Comparison of ENCODE assay signal across 35 mouse cellular contexts in the genomic region with DNA sequence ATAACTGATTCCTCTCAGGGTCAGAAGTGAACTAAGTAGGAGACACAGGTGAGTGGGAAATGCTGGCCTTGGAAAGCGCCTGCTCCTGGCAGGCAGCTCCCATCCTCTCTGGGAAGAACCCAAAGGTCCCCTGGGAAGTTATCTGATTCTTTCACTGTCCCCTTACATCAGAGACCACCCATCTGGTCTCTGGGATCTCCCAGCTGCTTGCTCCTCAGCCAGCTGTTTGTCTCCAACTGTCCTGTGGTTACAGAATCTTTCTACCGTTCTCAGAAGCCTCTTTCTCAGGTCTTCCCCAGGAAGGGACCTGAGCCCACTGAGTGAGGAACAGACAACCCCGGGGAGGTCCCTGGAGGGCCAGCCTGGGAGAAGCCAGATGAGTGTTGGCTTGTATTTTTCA. TPM values are rescaled to one million over a fixed set of nuclear protein-coding genes. Genes with fewer than 3 reads are reported as not detected.
DNase-seq lines count a peak whose midpoint lies in the region; ATAC-seq and TF ChIP-seq lines count a peak whose summit lies in the region.
"Had no signal": no experiment of that assay in that cellular context is flagged by ENCODE, and none has a peak within 500 bp of the region (broad histone marks: within the 10 kb centered on the region; RNA-seq: fewer than 3 reads in every experiment).

No protein-coding gene starts in this region.

- H3K79me2 ChIP-seq in CH12.LX (replicated peaks; ENCODE audit: control insufficient read depth, extremely low read depth, insufficient read depth, poor library complexity, severe bottlenecking) = no peaks in the 10 kb centered on the region; the same call in 1 of the 2 replicates

- dilution Hi-C loops in CH12.LX (cut with MboI; ENCODE audit: extremely low pct_ligation_motif_present, extremely low pct_unique_long_range_greater_than_20kb, low sequenced_read_pairs) = no loop called here

- TF ChIP-seq POLR2A in CH12.LX (IDR thresholded peaks at IDR 0.05; ENCODE audit: low read depth, low read length) = no peak
- no peak for TF ChIP-seq POLR2A in kidney, adult 2 months (IDR thresholded peaks at IDR 0.05; ENCODE audit: low read depth, low read length)

- 49% methylated on average over 3 of the region's 3 CpGs for WGBS in embryonic facial prominence, embryonic 14.5 days
- 69% methylated on average over 3 of the region's 3 CpGs for WGBS in embryonic facial prominence, embryonic 10.5 days
- 60% methylated on average over 3 of the region's 3 CpGs for WGBS in forebrain, postnatal 0 days
- WGBS in forebrain, embryonic 12.5 days = 73% methylated on average over 3 of the region's 3 CpGs
- 62% methylated on average over 3 of the region's 3 CpGs for WGBS in kidney, adult 2 months

- TF ChIP-seq EP300 in CH12.LX (IDR thresholded peaks at IDR 0.05; ENCODE audit: low read length) = peak; percentile 92

- H3K9ac ChIP-seq in embryonic facial prominence, embryonic 14.5 days (ENCODE audit: low read depth, low read length) = no peak overlapping the region
- no peak overlapping the region for H3K9ac ChIP-seq in forebrain, postnatal 0 days
- no peak overlapping the region for H3K9ac ChIP-seq in forebrain, embryonic 12.5 days
- H3K9ac ChIP-seq in CH12.LX (ENCODE audit: insufficient read depth, low read depth) = no peak overlapping the region
- H3K9ac ChIP-seq: embryonic facial prominence, embryonic 15.5 days; heart, embryonic 13.5 days; hindbrain, embryonic 14.5 days had no signal

- H3K4me1 ChIP-seq in embryonic facial prominence, embryonic 14.5 days (ENCODE audit: control insufficient read depth, insufficient read depth, low read length) = 0 out of 2 replicates have a peak, but pooled peaks cover 4% of the 10 kb centered on the region
- peaks cover 17% of the 10 kb centered on the region for H3K4me1 ChIP-seq in embryonic facial prominence, embryonic 10.5 days
- H3K4me1 ChIP-seq in forebrain, postnatal 0 days (ENCODE audit: insufficient read depth) = peaks cover 13% of the 10 kb centered on the region
- 0 out of 2 replicates have a peak, but pooled peaks cover 5% of the 10 kb centered on the region for H3K4me1 ChIP-seq in forebrain, embryonic 12.5 days
- peaks cover 66 to 99% of the 10 kb centered on the region in 2 experiments for H3K4me1 ChIP-seq in CH12.LX (ENCODE audit: control insufficient read depth in 1 of 2, insufficient read depth in 2 of 2)
- H3K4me1 ChIP-seq in kidney, adult 2 months (ENCODE audit: control insufficient read depth, insufficient read depth, low read length) = no peaks in the 10 kb centered on the region

- no peak overlapping the region for H3K27ac ChIP-seq in embryonic facial prominence, embryonic 14.5 days (replicated peaks; ENCODE audit: low read depth, low read length)
- H3K27ac ChIP-seq in embryonic facial prominence, embryonic 10.5 days (replicated peaks) = no peak overlapping the region
- 0 out of 2 replicates have a peak overlapping the region, but pooled peaks have one; percentile 50 for H3K27ac ChIP-seq in forebrain, postnatal 0 days (ENCODE audit: low read depth, low read length)
- H3K27ac ChIP-seq in forebrain, embryonic 12.5 days = no peak overlapping the region
- 0 out of 2 replicates have a peak overlapping the region, but pooled peaks have one; percentile 22 for H3K27ac ChIP-seq in CH12.LX (ENCODE audit: insufficient read depth, low read depth)
- no peak overlapping the region for H3K27ac ChIP-seq in kidney, adult 2 months (ENCODE audit: insufficient read depth, low read depth, low read length)
- H3K27ac ChIP-seq: embryonic facial prominence, embryonic 15.5 days; gastrocnemius, adult 2 months; heart, embryonic 10.5 days; heart, embryonic 13.5 days; hindbrain, embryonic 14.5 days; hindbrain, postnatal 0 days had no signal

- no peak for ATAC-seq in embryonic facial prominence, embryonic 14.5 days (ENCODE audit: low read depth)
- no peak for ATAC-seq in forebrain, postnatal 0 days
- ATAC-seq in forebrain, embryonic 12.5 days (ENCODE audit: low FRiP score) = no peak
- ATAC-seq: hindbrain, postnatal 0 days; inflammation-experienced regulatory T-cells, adult 6 months; intestine, embryonic 16.5 days had no signal

- peak; percentile 9 for DNase-seq in embryonic facial prominence, embryonic 14.5 days (ENCODE audit: low spot score)
- DNase-seq in embryonic facial prominence, embryonic 10.5 days (ENCODE audit: low spot score) = no peak
- no peak for DNase-seq in forebrain, postnatal 0 days
- DNase-seq in CH12.LX (ENCODE audit: extremely low read depth) = peak; percentile 49
- no peak for DNase-seq in kidney, adult 2 months
- DNase-seq: adrenal gland, adult 2 months; adrenal gland, postnatal 14 days; cerebellum, adult 11 months; cerebellum, adult 2 months; cerebellum, adult 9-11 months; cerebellum, postnatal 25 days; embryo, embryonic 11 days; gastrocnemius, adult 2 months; gastrocnemius, postnatal 14 days; heart, adult 18-20 months; heart, postnatal 14 days; heart, postnatal 4 days; kidney, adult 18-20 months had no signal

- H3K27me3 ChIP-seq in embryonic facial prominence, embryonic 14.5 days (replicated peaks; ENCODE audit: control insufficient read depth, insufficient read depth, low read length) = no peaks in the 10 kb centered on the region
- 0 out of 2 replicates have a peak, but pooled peaks cover 4% of the 10 kb centered on the region for H3K27me3 ChIP-seq in embryonic facial prominence, embryonic 10.5 days (replicated peaks; ENCODE audit: low read depth, poor library complexity, severe bottlenecking)
- no peaks in the 10 kb centered on the region for H3K27me3 ChIP-seq in forebrain, postnatal 0 days (ENCODE audit: insufficient read depth, low read length)
- no peaks in the 10 kb centered on the region for H3K27me3 ChIP-seq in forebrain, embryonic 12.5 days
- H3K27me3 ChIP-seq in CH12.LX (replicated peaks) = no peaks in the 10 kb centered on the region
- H3K27me3 ChIP-seq in kidney, adult 2 months (replicated peaks; ENCODE audit: control insufficient read depth, insufficient read depth, low read length) = no peaks in the 10 kb centered on the region

- no peak; the same call in 1 of the 2 replicates for TF ChIP-seq RAD21 in CH12.LX (IDR thresholded peaks at IDR 0.05; ENCODE audit: low read depth, low read length)

- no peak overlapping the region for H3K4me3 ChIP-seq in embryonic facial prominence, embryonic 14.5 days (ENCODE audit: low read depth, low read length)
- H3K4me3 ChIP-seq in embryonic facial prominence, embryonic 10.5 days = no peak overlapping the region
- H3K4me3 ChIP-seq in forebrain, postnatal 0 days (ENCODE audit: low read depth, low read length) = no peak overlapping the region
- H3K4me3 ChIP-seq in forebrain, embryonic 12.5 days (replicated peaks) = no peak overlapping the region
- H3K4me3 ChIP-seq in CH12.LX (replicated peaks in 1 of 3; ENCODE audit: low read depth in 2 of 3, low read length in 2 of 3, poor library complexity in 1 of 3) = no peak overlapping the region
- H3K4me3 ChIP-seq in kidney, adult 2 months (ENCODE audit: insufficient read depth, low read depth, low read length) = no peak overlapping the region
- H3K4me3 ChIP-seq: embryonic facial prominence, embryonic 15.5 days; gastrocnemius, adult 2 months; heart, embryonic 10.5 days; heart, embryonic 13.5 days had no signal

- in situ Hi-C loops in CH12.LX (cut with MboI; ENCODE audit: low pct_ligation_motif_present, low pct_unique_long_range_greater_than_20kb, low sequenced_read_pairs) = no loop called here

- no peak overlapping the region for H3K4me2 ChIP-seq in embryonic facial prominence, embryonic 14.5 days (ENCODE audit: low read depth, low read length)
- H3K4me2 ChIP-seq in forebrain, postnatal 0 days (ENCODE audit: low read depth) = no peak overlapping the region
- no peak overlapping the region for H3K4me2 ChIP-seq in forebrain, embryonic 12.5 days
- H3K4me2 ChIP-seq in CH12.LX (ENCODE audit: insufficient read depth, low read depth, poor library complexity, severe bottlenecking) = no peak overlapping the region
- H3K4me2 ChIP-seq: embryonic facial prominence, embryonic 15.5 days; heart, embryonic 13.5 days; hindbrain, embryonic 14.5 days had no signal

- TF ChIP-seq CTCF in forebrain, postnatal 0 days (IDR thresholded peaks at IDR 0.05; ENCODE audit: low read depth) = no peak
- TF ChIP-seq CTCF in CH12.LX (conservative IDR thresholded peaks at IDR 0.05 in 1 of 2, IDR thresholded peaks at IDR 0.05 in 1 of 2; ENCODE audit: low read depth in 2 of 2, low read length in 2 of 2) = no peak
- no peak for TF ChIP-seq CTCF in kidney, adult 2 months (conservative IDR thresholded peaks at IDR 0.05; ENCODE audit: insufficient read depth, insufficient read length, low read depth, low read length)

- no peaks in the 10 kb centered on the region for H3K36me3 ChIP-seq in embryonic facial prominence, embryonic 14.5 days (ENCODE audit: control insufficient read depth, insufficient read depth, low read length)
- no peaks in the 10 kb centered on the region for H3K36me3 ChIP-seq in embryonic facial prominence, embryonic 10.5 days (replicated peaks)
- no peaks in the 10 kb centered on the region for H3K36me3 ChIP-seq in forebrain, postnatal 0 days (ENCODE audit: insufficient read depth)
- H3K36me3 ChIP-seq in forebrain, embryonic 12.5 days (replicated peaks) = no peaks in the 10 kb centered on the region
- H3K36me3 ChIP-seq in CH12.LX (replicated peaks in 1 of 2; ENCODE audit: control insufficient read depth in 1 of 2, insufficient read depth in 1 of 2, low read length in 1 of 2) = no peaks in the 10 kb centered on the region
- H3K36me3 ChIP-seq in kidney, adult 2 months (ENCODE audit: control insufficient read depth, insufficient read depth, low read length) = no peaks in the 10 kb centered on the region
- H3K36me3 ChIP-seq: embryonic facial prominence, embryonic 15.5 days; G1E; heart, embryonic 10.5 days; heart, embryonic 13.5 days had no signal

- H3K9me3 ChIP-seq in embryonic facial prominence, embryonic 14.5 days (ENCODE audit: control insufficient read depth, low read length) = no peaks in the 10 kb centered on the region
- H3K9me3 ChIP-seq in embryonic facial prominence, embryonic 10.5 days = no peaks in the 10 kb centered on the region
- H3K9me3 ChIP-seq in forebrain, postnatal 0 days (ENCODE audit: low read length) = no peaks in the 10 kb centered on the region
- no peaks in the 10 kb centered on the region for H3K9me3 ChIP-seq in forebrain, embryonic 12.5 days
- no peaks in the 10 kb centered on the region for H3K9me3 ChIP-seq in CH12.LX (replicated peaks; ENCODE audit: low read length)
- H3K9me3 ChIP-seq: embryonic facial prominence, embryonic 15.5 days; heart, embryonic 10.5 days; heart, embryonic 13.5 days had no signal

RNA-seq across cellular contexts. Expression of gene AL607142.1, which starts 42.4 kb away (rescaled TPM):
- polyA plus RNA-seq in embryonic facial prominence, embryonic 14.5 days (2014; fragmentation: Nextera tagmentation; extraction: Ambion mirVana) = not detected in 2 replicates
- polyA plus RNA-seq in embryonic facial prominence, embryonic 10.5 days (2016; fragmentation: Nextera tagmentation; extraction: Ambion mirVana) = not detected in 2 replicates
- not detected in 2 replicates for total RNA-seq in forebrain, postnatal 0 days (2014; rRNA removed)
- polyA plus RNA-seq in forebrain, postnatal 0 days (2015; fragmentation: Nextera tagmentation; extraction: Ambion mirVana) = not detected in 2 replicates
- polyA plus RNA-seq in forebrain, embryonic 12.5 days (2016; fragmentation: Nextera tagmentation; extraction: Ambion mirVana) = not detected in 2 replicates
- total RNA-seq in CH12.LX (2012; rRNA removed) (not detected in 2 replicates), CH12.LX (2014; rRNA removed) (not detected in 2 replicates)
- 22.0 TPM in 1 of 2 replicates, not detected in the other for polyA plus RNA-seq in CH12.LX (2012; ENCODE audit: insufficient read length, low read depth)
- polyA plus RNA-seq in kidney, adult 2 months (2012; rRNA removed) = not detected in 2 replicates
- total RNA-seq: adrenal gland, adult 2 months; adrenal gland, postnatal 14 days; adrenal gland, postnatal 4 days; common myeloid progenitor, adult 5-6 weeks; G1E; gastrocnemius, adult 2 months; gastrocnemius, postnatal 14 days; gastrocnemius, postnatal 4 days; heart, adult 18-20 months; heart, postnatal 14 days; heart, postnatal 4 days; hindbrain, postnatal 0 days had no signal
- polyA plus RNA-seq: adrenal gland, adult 2 months; cerebellum, adult 2 months; embryonic facial prominence, embryonic 11.5 days; embryonic facial prominence, embryonic 15.5 days; forebrain, embryonic 11.5 days; frontal cortex, adult 2 months; G1E; heart, embryonic 10.5 days; heart, embryonic 13.5 days; heart, embryonic 16.5 days; hindbrain, embryonic 11.5 days; hindbrain, embryonic 14.5 days; hindbrain, postnatal 0 days; inflammation-experienced regulatory T-cells, adult 6 months; intestine, embryonic 16.5 days had no signal

Comparison
In these comparisons a context has a peak if more than half of its experiments do, and no peak if none do; other contexts are left out.
1. DNase-seq: peak in embryonic facial prominence, embryonic 14.5 days (single experiment) and CH12.LX (single experiment); none in embryonic facial prominence, embryonic 10.5 days (single experiment), forebrain, postnatal 0 days (single experiment) and kidney, adult 2 months (single experiment).
2. H3K27ac ChIP-seq: peak in forebrain, postnatal 0 days (single experiment) and CH12.LX (single experiment); none in embryonic facial prominence, embryonic 14.5 days (single experiment), embryonic facial prominence, embryonic 10.5 days (single experiment), forebrain, embryonic 12.5 days (single experiment) and kidney, adult 2 months (single experiment).